Mouse (Mus musculus): ENCODE measurements at regions not wholly inside any gene's neighbourhood (a gene's known extent, or its start where the extent isn't known, plus 50 kb on each side); places are given as distances from the start of the nearest gene placed in this dataset.

DNA sequence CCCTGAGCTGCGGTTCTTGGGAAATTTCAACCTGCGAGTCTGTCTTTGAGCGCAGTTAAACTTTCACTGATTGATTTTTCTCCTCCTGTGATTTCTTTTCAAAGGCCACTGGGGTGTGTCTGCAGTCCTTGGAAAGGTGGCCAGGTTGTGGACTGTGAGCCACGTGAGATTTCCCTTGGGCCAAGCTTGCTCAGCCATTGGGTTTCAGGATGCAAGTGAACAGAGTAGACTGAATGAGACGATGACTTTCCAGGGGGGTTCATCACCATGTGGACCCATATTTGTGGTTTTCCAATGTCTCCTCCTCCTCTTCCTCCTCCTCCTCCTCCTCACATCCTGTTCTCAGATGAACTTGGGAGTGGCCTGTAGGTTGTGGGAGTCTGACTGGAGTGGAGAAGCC lies 59.0 kb upstream of the Ppara start:
- TF ChIP-seq CTCF (IDR thresholded peaks at IDR 0.05; ENCODE audit: low read depth) (no peak), EP300 (IDR thresholded peaks at IDR 0.05; ENCODE audit: low read depth) (no peak)

Data from heart, postnatal 0 days (tissue).